Mouse (Mus musculus) E14TG2a.4 (cell line): ENCODE results near the gene Ccdc144b.

ENCODE experiments used
- CTCF ChIP-seq: conservative IDR thresholded peaks from 2 replicates; pipeline ENCODE4 v1.5.1; 2014; ENCODE audit warnings: low read length
- NANOG ChIP-seq: IDR thresholded peaks from 2 replicates; pipeline ENCODE4 v1.6.1; 2014; ENCODE audit warnings: borderline replicate concordance, low read length, mixed read lengths
- POU5F1 ChIP-seq: IDR thresholded peaks from 2 replicates; pipeline ENCODE4 v1.6.1; 2014; ENCODE audit warnings: low read length, borderline replicate concordance

DNA sequence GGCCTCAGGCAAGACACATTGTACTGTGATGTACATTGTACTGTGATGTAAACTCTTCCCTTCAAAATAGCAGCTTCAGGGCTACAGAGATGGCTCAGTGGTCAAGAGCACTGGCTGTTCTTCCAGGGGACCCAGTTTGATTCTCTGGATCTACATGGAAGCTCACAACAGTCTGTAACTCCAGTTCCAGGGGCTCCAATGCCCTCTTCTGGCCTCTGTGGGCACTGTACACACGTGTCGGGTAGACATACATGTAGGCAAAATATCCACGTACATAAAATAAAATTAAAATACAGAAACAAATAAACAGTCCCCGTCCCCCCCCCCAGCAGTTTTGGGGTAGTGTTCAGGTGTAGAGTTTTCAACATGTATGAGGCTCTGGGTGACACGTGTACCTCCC, 90.4 kb downstream of the Ccdc144b start:
- TF ChIP-seq CTCF = 0 out of 2 replicates have a peak, but pooled peaks have one; percentile 8
- no peak for TF ChIP-seq NANOG
- no peak for TF ChIP-seq POU5F1
